Mouse (Mus musculus) ES-E14 (cell line): Measurements from ENCODE around the gene Dlgap5.

Experiments used
- CHD2 ChIP-seq: IDR thresholded peaks from 2 replicates; pipeline ENCODE4 v1.6.1; 2014; ENCODE audit warnings: mild to moderate bottlenecking, low read depth, low read length, inconsistent platforms
- HCFC1 ChIP-seq: IDR thresholded peaks from 2 replicates; pipeline ENCODE4 v1.6.1; 2012; ENCODE audit warnings: low read length, inconsistent platforms, borderline replicate concordance; ENCODE audit not compliant: insufficient read depth
- MAFK ChIP-seq: IDR thresholded peaks from 2 replicates; pipeline ENCODE4 v1.6.1; 2014; ENCODE audit warnings: mild to moderate bottlenecking, low read depth, low read length, inconsistent platforms; ENCODE audit not compliant: insufficient read depth
- ZNF384 ChIP-seq: IDR thresholded peaks from 2 replicates; pipeline ENCODE4 v1.6.1; 2012; ENCODE audit warnings: low read depth, low read length, inconsistent platforms

DNA sequence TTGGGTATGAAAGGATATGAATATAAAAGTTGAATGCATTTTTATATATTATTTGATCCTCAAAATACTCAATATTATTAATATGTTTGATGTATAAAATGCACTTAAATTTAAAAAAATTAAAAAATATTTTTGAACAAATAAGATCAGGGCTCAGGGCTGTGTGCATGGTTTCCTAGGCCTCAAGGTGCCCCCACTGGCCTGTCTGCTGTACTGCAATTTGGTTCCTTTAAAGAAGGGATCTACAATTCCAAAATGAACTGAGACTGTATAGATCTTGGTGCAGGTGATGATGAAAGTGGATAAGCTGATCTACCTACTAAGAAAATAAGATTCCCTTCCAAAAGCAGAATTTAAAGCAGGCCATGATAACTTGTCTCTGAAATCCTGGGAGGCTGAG is 14.8 kb upstream of the Dlgap5 start:
- TF ChIP-seq ZNF384, result no peak
- TF ChIP-seq MAFK, result no peak
- no peak for TF ChIP-seq CHD2
- TF ChIP-seq HCFC1, result no peak
